Mouse (Mus musculus) hindbrain, embryonic 11.5 days (tissue): ENCODE measurements around the gene Nat8f4. TPM values are rescaled to one million over a fixed set of nuclear protein-coding genes. Genes with fewer than 3 reads are reported as not detected.

ENCODE experiments used
- ATAC-seq: fragments of 200-750 bp; cut with Nextera tagmentation; 2 replicates; pipeline ENCODE4 v1.8.0; 2017; ENCODE audit warnings: mild to moderate bottlenecking, moderate TSS enrichment, moderate library complexity; ENCODE audit not compliant: low FRiP score
- DNase-seq: peaks from one replicate; pipeline ENCODE4 v3.0.0-alpha.2; 2015; ENCODE audit warnings: low spot score
- H3K27ac ChIP-seq: fragments of 300-500 bp; sonication (generic); 2 replicates; pipeline ENCODE4 v1.5.1; 2014; ENCODE audit warnings: mild to moderate bottlenecking, low read depth, low read length
- H3K27me3 ChIP-seq: fragments of 300-500 bp; sonication (generic); 2 replicates; pipeline ENCODE4 v1.6.1; 2014; ENCODE audit warnings: mild to moderate bottlenecking, low read length, moderate library complexity, mixed read lengths; ENCODE audit not compliant: control insufficient read depth, insufficient read depth
- H3K36me3 ChIP-seq: fragments of 300-500 bp; sonication (generic); 2 replicates; pipeline ENCODE4 v1.6.1; 2014; ENCODE audit warnings: mild to moderate bottlenecking, low read length, moderate library complexity, mixed read lengths; ENCODE audit not compliant: control insufficient read depth, insufficient read depth
- H3K4me1 ChIP-seq: fragments of 300-500 bp; sonication (generic); replicated peaks from 2 replicates; pipeline ENCODE4 v1.6.1; 2014; ENCODE audit warnings: low read length, mixed read lengths; ENCODE audit not compliant: control insufficient read depth, insufficient read depth
- H3K4me2 ChIP-seq: fragments of 300-500 bp; sonication (generic); replicated peaks from 2 replicates; pipeline ENCODE4 v1.6.1; 2014; ENCODE audit warnings: mild to moderate bottlenecking, low read depth, low read length
- H3K4me3 ChIP-seq: fragments of 300-500 bp; sonication (generic); 2 replicates; pipeline ENCODE4 v1.5.1; 2014; ENCODE audit warnings: low read depth, low read length
- H3K9ac ChIP-seq: fragments of 300-500 bp; sonication (generic); 2 replicates; pipeline ENCODE4 v1.6.1; 2014; ENCODE audit warnings: low read depth, low read length
- H3K9me3 ChIP-seq: fragments of 300-500 bp; sonication (generic); 2 replicates; pipeline ENCODE4 v1.6.1; 2016; ENCODE audit warnings: low read length; ENCODE audit not compliant: control insufficient read depth
- WGBS: fragments of 180-500 bp; shearing (Covaris S2); extraction: QIAGEN DNeasy Blood & Tissue Kit; methylation state at CpG from one replicate; pipeline ENCODE4 v1.1.7; 2014; 5-methylcytosine and 5-hydroxymethylcytosine counted together
- polyA plus RNA-seq: library from polyadenylated mRNA; unstranded; fragments of >200 nt; fragmentation: Nextera tagmentation; extraction: Ambion mirVana; gene quantifications from 2 replicates; pipeline ENCODE4 v1.2.1, GENCODE M21; 2014

Gene Nat8f4
- polyA plus RNA-seq, 1 experiment from 2014 or later = 4.8 TPM

GRCm38 (mm10) chr6:85862565-85862964, 42.1 kb downstream of the Nat8f4 start:
- Histone ChIP-seq H3K9me3 (no peaks in the 10 kb centered on the region), H3K27ac (no peak overlapping the region), H3K4me1 (no peaks in the 10 kb centered on the region), H3K4me2 (no peak overlapping the region), H3K36me3 (no peaks in the 10 kb centered on the region), H3K4me3 (no peak overlapping the region), H3K27me3 (no peaks in the 10 kb centered on the region), H3K9ac (no peak overlapping the region)
- WGBS = 86% methylated on average over 3 of the region's 3 CpGs
- no peak for ATAC-seq
- no peak for DNase-seq

- no peaks in the 10 kb centered on the region for H3K4me1 ChIP-seq
- H3K4me2 ChIP-seq = no peak overlapping the region
- DNase-seq (no peak), ATAC-seq (no peak)
- no peaks in the 10 kb centered on the region for H3K27me3 ChIP-seq
- H3K9me3 ChIP-seq = no peaks in the 10 kb centered on the region
- H3K4me3 ChIP-seq = no peak overlapping the region
- 81% methylated on average over 3 of the region's 3 CpGs for WGBS
- H3K36me3 ChIP-seq = no peaks in the 10 kb centered on the region
- no peak overlapping the region for H3K27ac ChIP-seq
- no peak overlapping the region for H3K9ac ChIP-seq
Measured at GRCm38 (mm10) chr6:85861247-85861646, 43.4 kb downstream of the Nat8f4 start.

DNA sequence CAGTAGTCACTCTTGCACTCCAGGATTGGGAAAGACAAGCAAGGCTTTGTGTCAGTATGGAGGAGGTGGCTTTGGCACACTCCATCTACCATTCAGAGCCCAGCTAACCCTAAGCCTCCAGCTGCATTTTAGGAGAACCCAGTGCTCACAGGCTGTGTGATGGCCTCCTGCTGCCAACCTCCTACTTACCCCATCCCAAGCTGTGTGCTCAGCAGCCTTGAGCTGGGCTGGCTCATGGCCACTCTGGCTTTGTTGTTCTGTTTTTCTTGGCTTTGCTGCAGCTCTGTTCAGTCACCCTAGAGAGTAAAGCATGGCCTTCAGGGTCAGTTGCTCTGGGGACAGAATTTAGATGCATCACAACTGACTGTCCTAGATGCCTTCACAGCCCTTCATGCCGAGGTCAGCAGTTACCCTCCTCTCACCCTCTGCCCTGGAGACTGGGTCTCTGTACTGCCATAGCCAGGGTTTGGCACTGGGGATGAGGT, 48.4 kb downstream of the Nat8f4 start:
- Histone ChIP-seq H3K4me2 (no peak overlapping the region), H3K27me3 (no peaks in the 10 kb centered on the region), H3K9ac (no peak overlapping the region), H3K9me3 (no peaks in the 10 kb centered on the region), H3K27ac (no peak overlapping the region), H3K4me3 (no peak overlapping the region), H3K4me1 (no peaks in the 10 kb centered on the region), H3K36me3 (no peaks in the 10 kb centered on the region)
- ATAC-seq = no peak
- WGBS = 64% methylated on average over 1 of the region's 1 CpGs
- DNase-seq = no peak

GRCm38 (mm10) chr6:85853481-85853880, 51.2 kb downstream of the Nat8f4 start:
- Histone ChIP-seq H3K4me2 (no peak overlapping the region), H3K4me1 (no peaks in the 10 kb centered on the region), H3K4me3 (no peak overlapping the region), H3K27me3 (no peaks in the 10 kb centered on the region), H3K36me3 (no peaks in the 10 kb centered on the region), H3K27ac (no peak overlapping the region), H3K9me3 (no peaks in the 10 kb centered on the region), H3K9ac (no peak overlapping the region)
- DNase-seq (no peak), ATAC-seq (no peak)
- 84% methylated on average over 3 of the region's 3 CpGs for WGBS

GRCm38 (mm10) chr6:85851062-85851773, 53.5 kb downstream of the Nat8f4 start:
- Histone ChIP-seq H3K27ac (no peak overlapping the region), H3K36me3 (no peaks in the 10 kb centered on the region), H3K4me1 (no peaks in the 10 kb centered on the region), H3K9ac (no peak overlapping the region), H3K4me2 (no peak overlapping the region), H3K27me3 (no peaks in the 10 kb centered on the region), H3K4me3 (no peak overlapping the region), H3K9me3 (no peaks in the 10 kb centered on the region)
- DNase-seq = no peak
- 89% methylated on average over 7 of the region's 7 CpGs for whole genome bisulfite sequencing
- no peak for ATAC-seq

- H3K27ac ChIP-seq = no peak overlapping the region
- no peak overlapping the region for H3K4me2 ChIP-seq
- no peaks in the 10 kb centered on the region for H3K27me3 ChIP-seq
- DNase-seq (no peak), ATAC-seq (no peak)
- no peak overlapping the region for H3K4me3 ChIP-seq
- H3K4me1 ChIP-seq = no peaks in the 10 kb centered on the region
- no peaks in the 10 kb centered on the region for H3K36me3 ChIP-seq
- no peaks in the 10 kb centered on the region for H3K9me3 ChIP-seq
- no peak overlapping the region for H3K9ac ChIP-seq
- WGBS = 22% methylated on average over 2 of the region's 2 CpGs
Measured at GRCm38 (mm10) chr6:85849240-85849639, 55.4 kb downstream of the Nat8f4 start.

Other genes starting within 250 kb of the Nat8f4 start
- not detected in 2 replicates for gene Nat8f7, start 191.7 kb downstream of the Nat8f4 start, polyA plus RNA-seq
- 0.14 and 0.28 TPM in 2 replicates for gene Nat8f3, start 139.1 kb downstream of the Nat8f4 start, polyA plus RNA-seq
- gene Nat8f6, start 83.9 kb downstream of the Nat8f4 start, polyA plus RNA-seq = not detected in 2 replicates
- gene Nat8f5, start 83.9 kb downstream of the Nat8f4 start, polyA plus RNA-seq = not detected in 2 replicates
- 0.15 TPM in 1 of 2 replicates, not detected in the other for gene Nat8, start 72.8 kb downstream of the Nat8f4 start, polyA plus RNA-seq
- 0.12 TPM in 1 of 2 replicates, not detected in the other for gene Nat8f2, start 35.7 kb downstream of the Nat8f4 start, polyA plus RNA-seq
- 36.2 and 39.3 TPM in 2 replicates for gene Tprkb, start 7.0 kb upstream of the Nat8f4 start, polyA plus RNA-seq
- gene Nat8f1, start 10.8 kb upstream of the Nat8f4 start, polyA plus RNA-seq = 6.5 and 6.6 TPM in 2 replicates
- 45.8 and 54.3 TPM in 2 replicates for gene Dusp11, start 56.8 kb upstream of the Nat8f4 start, polyA plus RNA-seq
- gene Figla, start 111.3 kb upstream of the Nat8f4 start, polyA plus RNA-seq = not detected in 2 replicates
- gene Add2, start 123.8 kb upstream of the Nat8f4 start, polyA plus RNA-seq = 67.2 and 68.4 TPM in 2 replicates